Mouse (Mus musculus): ENCODE measurements at regions not wholly inside any gene's neighbourhood (a gene's known extent, or its start where the extent isn't known, plus 50 kb on each side); places are given as distances from the start of the nearest gene placed in this dataset.

DNA sequence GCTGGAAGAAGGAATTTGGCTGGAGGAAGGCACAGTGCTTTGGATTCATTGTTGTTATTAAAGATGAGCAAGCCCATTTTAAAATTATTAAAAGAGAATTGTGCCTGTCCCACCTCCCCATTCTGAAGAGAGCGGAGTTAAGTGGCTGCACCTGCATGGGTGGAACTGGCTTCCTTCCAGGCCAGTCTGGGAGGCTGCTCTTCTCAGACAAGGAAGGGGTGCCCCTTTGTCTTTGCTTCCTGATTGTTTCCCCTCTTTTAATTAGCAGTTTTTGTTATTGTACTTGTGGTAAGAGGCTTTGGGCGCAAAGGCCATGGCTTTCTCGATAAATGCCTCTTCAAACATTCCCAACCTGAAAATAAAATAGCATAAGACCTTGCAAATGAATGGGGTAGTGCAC, 388.7 kb upstream of the Fam92a start:
- Histone ChIP-seq H3K27me3 (no peaks in the 10 kb centered on the region), H3K4me2 (no peak overlapping the region), H3K4me3 (replicated peaks) (no peak overlapping the region), H3K27ac (no peak overlapping the region), H3K9ac (no peak overlapping the region), H3K36me3 (no peaks in the 10 kb centered on the region), H3K4me1 (replicated peaks) (no peaks in the 10 kb centered on the region), H3K9me3 (replicated peaks) (no peaks in the 10 kb centered on the region)
- no peak for DNase-seq
- 42% methylated on average over 3 of the region's 3 CpGs for WGBS (ENCODE audit: insufficient replicate concordance)
- no peak for ATAC-seq (ENCODE audit: low read depth)

DNA sequence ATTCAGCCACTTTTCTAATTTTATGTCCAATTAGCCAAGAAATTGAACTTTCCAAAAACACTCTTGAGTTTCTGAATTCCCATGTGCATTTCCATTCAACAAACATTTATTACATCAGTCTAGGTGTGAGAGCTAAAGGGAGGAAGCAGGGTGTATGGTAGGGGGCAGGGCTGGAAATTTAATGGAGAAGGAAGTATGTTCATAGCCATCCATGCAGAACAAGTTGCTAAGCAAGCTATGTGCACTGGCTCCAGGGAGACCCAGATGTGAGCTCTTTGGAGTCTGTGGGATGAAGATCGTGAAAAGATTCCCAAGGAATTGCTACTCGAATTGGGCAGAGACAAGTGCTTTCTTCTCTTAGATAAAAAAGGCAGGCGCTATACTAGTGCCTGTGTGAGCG, 388.2 kb upstream of the Fam92a start:
- DNase-seq (no peak), ATAC-seq (ENCODE audit: low read depth) (no peak)
- Histone ChIP-seq H3K4me3 (replicated peaks) (no peak overlapping the region), H3K9me3 (replicated peaks) (no peaks in the 10 kb centered on the region), H3K36me3 (no peaks in the 10 kb centered on the region), H3K9ac (no peak overlapping the region), H3K4me1 (replicated peaks) (no peaks in the 10 kb centered on the region), H3K4me2 (no peak overlapping the region), H3K27ac (no peak overlapping the region), H3K27me3 (no peaks in the 10 kb centered on the region)
- WGBS (ENCODE audit: insufficient replicate concordance) = 62% methylated on average over 4 of the region's 4 CpGs

DNA sequence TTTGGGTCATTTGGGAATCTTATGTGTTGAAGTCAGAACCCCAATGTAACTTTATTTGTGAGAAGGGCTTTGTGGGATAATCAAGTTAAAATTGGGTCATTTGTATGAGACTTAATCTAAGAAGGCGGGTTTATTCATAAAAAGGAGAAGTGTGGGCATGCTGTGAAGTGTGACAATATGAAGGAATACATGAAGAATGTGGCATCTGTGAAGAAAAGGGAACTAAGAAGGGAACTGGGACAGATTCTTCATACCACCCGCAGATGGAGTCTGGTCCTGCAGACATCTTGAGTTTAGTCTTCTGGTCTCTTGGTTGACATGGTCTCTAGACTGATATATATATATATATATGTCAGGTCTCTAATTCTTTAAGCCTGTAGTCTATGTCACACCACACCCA, 385.3 kb upstream of the Fam92a start:
- no peak overlapping the region for H3K27ac ChIP-seq
- WGBS (ENCODE audit: insufficient replicate concordance) = 28% methylated on average over 2 of the region's 2 CpGs
- ATAC-seq (ENCODE audit: low read depth) = no peak
- no peaks in the 10 kb centered on the region for H3K36me3 ChIP-seq
- H3K27me3 ChIP-seq = no peaks in the 10 kb centered on the region
- no peak overlapping the region for H3K9ac ChIP-seq
- no peak overlapping the region for H3K4me2 ChIP-seq
- H3K4me1 ChIP-seq (replicated peaks) = no peaks in the 10 kb centered on the region
- no peaks in the 10 kb centered on the region for H3K9me3 ChIP-seq (replicated peaks)
- DNase-seq = no peak
- no peak overlapping the region for H3K4me3 ChIP-seq (replicated peaks)

DNA sequence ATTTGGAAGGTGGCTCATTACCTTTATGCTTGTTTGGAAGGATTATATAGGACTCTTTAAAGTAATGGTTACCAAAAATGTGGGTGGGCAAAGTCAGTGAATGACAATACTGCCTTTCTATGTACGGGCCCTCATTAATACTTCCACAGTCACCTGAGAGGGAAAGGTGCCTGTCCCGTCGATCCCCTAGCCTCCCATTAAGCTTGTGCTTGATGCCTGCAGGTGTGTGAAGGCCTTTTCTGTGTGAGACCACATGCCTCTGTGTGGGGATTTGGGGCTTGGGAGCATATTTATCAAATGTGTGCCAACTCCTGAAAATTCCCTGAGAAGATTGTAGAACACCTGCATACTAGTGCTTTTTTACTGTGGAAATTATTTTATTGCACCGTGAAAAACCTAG, 377.4 kb upstream of the Fam92a start:
- H3K27ac ChIP-seq = no peak overlapping the region
- H3K4me2 ChIP-seq = no peak overlapping the region
- no peak overlapping the region for H3K4me3 ChIP-seq (replicated peaks)
- H3K27me3 ChIP-seq = no peaks in the 10 kb centered on the region
- 72% methylated on average over 4 of the region's 4 CpGs for WGBS (ENCODE audit: insufficient replicate concordance)
- no peaks in the 10 kb centered on the region for H3K4me1 ChIP-seq (replicated peaks)
- DNase-seq (no peak), ATAC-seq (ENCODE audit: low read depth) (no peak)
- H3K9me3 ChIP-seq (replicated peaks) = no peaks in the 10 kb centered on the region
- no peaks in the 10 kb centered on the region for H3K36me3 ChIP-seq
- no peak overlapping the region for H3K9ac ChIP-seq

DNA sequence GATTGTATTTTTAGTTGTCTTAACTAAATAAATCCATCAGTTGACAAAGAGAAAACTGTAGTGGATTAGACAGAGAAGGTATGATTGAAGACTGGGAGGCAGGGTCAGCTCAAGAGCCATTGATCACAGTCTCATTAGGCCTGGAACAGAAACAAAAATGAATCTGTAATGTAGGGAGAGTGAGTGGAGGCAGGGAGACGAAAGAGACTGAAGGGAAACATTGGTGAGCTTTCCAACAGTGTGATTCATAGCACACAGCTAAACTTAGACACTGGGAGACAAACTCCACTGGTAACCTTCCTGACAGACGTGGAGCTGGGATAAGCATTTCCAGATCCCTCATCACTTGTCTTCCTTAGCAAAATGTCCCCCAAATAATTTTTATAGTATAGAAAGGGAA, 372.1 kb upstream of the Fam92a start:
- Histone ChIP-seq H3K27me3 (no peaks in the 10 kb centered on the region), H3K4me1 (replicated peaks) (no peaks in the 10 kb centered on the region), H3K9ac (no peak overlapping the region), H3K4me2 (no peak overlapping the region), H3K27ac (no peak overlapping the region), H3K9me3 (replicated peaks) (no peaks in the 10 kb centered on the region), H3K4me3 (replicated peaks) (no peak overlapping the region), H3K36me3 (no peaks in the 10 kb centered on the region)
- 45% methylated on average over 2 of the region's 2 CpGs for WGBS (ENCODE audit: insufficient replicate concordance)
- no peak for DNase-seq
- ATAC-seq (ENCODE audit: low read depth) = no peak

DNA sequence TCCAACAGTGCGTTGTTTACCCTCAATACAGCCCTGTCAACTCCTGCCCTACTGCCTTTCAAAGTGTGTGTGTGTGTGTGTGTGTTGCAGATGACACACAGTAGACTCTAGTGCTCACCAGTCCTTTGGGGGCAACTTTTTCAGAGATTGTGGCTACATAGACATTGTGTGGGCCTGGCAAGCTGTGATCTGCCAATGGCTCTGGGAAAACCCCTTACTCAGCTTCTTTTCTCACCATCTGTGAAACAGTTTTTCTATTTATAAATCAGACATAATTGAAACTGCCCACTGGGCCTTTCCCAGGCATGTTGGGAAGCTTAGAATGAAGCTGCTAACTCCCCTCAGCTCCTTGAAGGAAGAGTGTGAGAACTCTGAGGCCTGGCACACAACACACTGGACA, 369.7 kb upstream of the Fam92a start:
- Histone ChIP-seq H3K4me2 (no peak overlapping the region), H3K27ac (no peak overlapping the region), H3K36me3 (no peaks in the 10 kb centered on the region), H3K27me3 (no peaks in the 10 kb centered on the region), H3K9ac (no peak overlapping the region), H3K4me3 (replicated peaks) (no peak overlapping the region), H3K9me3 (replicated peaks) (no peaks in the 10 kb centered on the region), H3K4me1 (replicated peaks) (no peaks in the 10 kb centered on the region)
- ATAC-seq (ENCODE audit: low read depth) (no peak), DNase-seq (no peak)
- WGBS (ENCODE audit: insufficient replicate concordance) = 50% methylated on average over 1 of the region's 1 CpGs

DNA sequence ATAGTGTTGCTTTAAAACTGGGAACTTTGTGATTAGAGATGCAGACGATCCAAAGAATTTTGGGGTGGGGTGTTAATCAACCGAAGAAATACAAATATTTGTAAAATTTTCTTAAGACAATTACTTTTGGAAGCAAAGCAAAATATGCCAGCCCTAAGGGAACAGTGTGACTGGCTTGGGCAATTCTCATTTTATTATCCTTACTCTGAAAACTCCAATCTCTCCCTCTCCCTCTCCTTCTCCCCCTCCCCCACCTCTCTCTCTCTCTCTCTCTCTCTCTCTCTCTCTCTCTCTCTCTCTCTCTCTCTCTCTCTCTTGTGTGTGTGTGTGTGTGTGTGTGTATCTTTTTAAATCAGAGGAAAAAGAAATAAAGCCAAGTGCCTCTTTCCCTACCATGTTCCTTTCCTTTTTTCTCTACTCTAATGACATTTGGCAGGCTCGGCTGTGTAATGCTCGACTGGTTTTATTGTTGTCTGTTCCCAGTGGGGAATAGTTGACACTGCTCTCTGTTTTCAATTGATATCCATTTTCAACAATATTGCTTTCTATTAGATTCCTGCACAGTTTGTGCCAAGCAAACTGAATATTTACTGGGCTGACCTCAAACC, 367.5 kb upstream of the Fam92a start:
- WGBS (ENCODE audit: insufficient replicate concordance) = 55% methylated on average over 4 of the region's 4 CpGs
- Histone ChIP-seq H3K9ac (no peak overlapping the region), H3K4me1 (replicated peaks) (no peaks in the 10 kb centered on the region), H3K4me3 (replicated peaks) (no peak overlapping the region), H3K27ac (no peak overlapping the region), H3K4me2 (no peak overlapping the region), H3K36me3 (no peaks in the 10 kb centered on the region), H3K27me3 (no peaks in the 10 kb centered on the region), H3K9me3 (replicated peaks) (no peaks in the 10 kb centered on the region)
- no peak for DNase-seq
- ATAC-seq (ENCODE audit: low read depth) = no peak

DNA sequence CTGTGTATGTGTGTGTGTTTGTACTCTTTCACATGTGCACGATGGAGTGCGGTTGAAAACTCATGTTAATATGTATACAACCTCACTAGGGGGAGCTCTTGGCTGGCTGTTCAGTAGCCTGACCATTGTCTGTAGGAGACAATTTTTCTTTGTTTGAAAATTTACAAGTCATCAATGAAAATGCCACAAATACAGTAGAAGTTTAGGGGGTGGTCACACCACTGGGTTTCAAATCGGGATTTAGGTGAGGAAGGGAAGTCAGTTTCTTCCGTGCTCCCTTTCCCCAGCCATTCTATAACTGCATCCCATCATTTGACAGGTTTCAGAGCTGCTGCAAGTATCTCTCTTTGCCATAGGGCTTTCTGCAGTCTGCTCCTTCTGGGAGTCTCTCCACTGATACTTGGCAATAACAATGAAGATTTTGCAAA, 366.9 kb upstream of the Fam92a start:
- H3K4me1 ChIP-seq (replicated peaks) = no peaks in the 10 kb centered on the region
- no peak for ATAC-seq (ENCODE audit: low read depth)
- H3K4me2 ChIP-seq = no peak overlapping the region
- WGBS (ENCODE audit: insufficient replicate concordance) = 12% methylated on average over 4 of the region's 4 CpGs
- no peaks in the 10 kb centered on the region for H3K9me3 ChIP-seq (replicated peaks)
- DNase-seq = no peak
- no peak overlapping the region for H3K9ac ChIP-seq
- H3K36me3 ChIP-seq = no peaks in the 10 kb centered on the region
- no peaks in the 10 kb centered on the region for H3K27me3 ChIP-seq
- no peak overlapping the region for H3K4me3 ChIP-seq (replicated peaks)
- H3K27ac ChIP-seq = no peak overlapping the region

DNA sequence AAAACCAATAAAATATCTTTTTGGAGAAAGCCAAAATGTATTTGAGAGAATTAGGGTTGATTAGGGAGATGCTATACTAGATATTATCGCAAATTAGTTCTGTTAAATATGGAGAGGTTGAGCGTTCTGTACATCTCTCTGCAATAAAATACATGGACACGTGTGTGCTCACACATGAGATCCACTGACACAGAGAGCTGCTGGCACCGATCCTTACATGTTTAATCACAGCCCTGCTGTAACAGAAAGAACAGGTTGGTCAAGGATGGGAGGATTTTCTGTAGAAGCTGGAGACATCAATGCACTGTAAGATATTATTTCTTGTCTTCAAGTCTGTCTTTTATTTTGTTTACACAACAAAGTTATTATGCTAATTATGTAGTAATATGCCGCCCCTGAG, 366.2 kb upstream of the Fam92a start:
- DNase-seq (no peak), ATAC-seq (ENCODE audit: low read depth) (no peak)
- 53% methylated on average over 5 of the region's 5 CpGs for WGBS (ENCODE audit: insufficient replicate concordance)
- H3K27me3 ChIP-seq = no peaks in the 10 kb centered on the region
- H3K36me3 ChIP-seq = no peaks in the 10 kb centered on the region
- H3K9ac ChIP-seq = no peak overlapping the region
- no peak overlapping the region for H3K4me2 ChIP-seq
- H3K4me3 ChIP-seq (replicated peaks) = no peak overlapping the region
- H3K4me1 ChIP-seq (replicated peaks) = no peaks in the 10 kb centered on the region
- H3K9me3 ChIP-seq (replicated peaks) = no peaks in the 10 kb centered on the region
- no peak overlapping the region for H3K27ac ChIP-seq

DNA sequence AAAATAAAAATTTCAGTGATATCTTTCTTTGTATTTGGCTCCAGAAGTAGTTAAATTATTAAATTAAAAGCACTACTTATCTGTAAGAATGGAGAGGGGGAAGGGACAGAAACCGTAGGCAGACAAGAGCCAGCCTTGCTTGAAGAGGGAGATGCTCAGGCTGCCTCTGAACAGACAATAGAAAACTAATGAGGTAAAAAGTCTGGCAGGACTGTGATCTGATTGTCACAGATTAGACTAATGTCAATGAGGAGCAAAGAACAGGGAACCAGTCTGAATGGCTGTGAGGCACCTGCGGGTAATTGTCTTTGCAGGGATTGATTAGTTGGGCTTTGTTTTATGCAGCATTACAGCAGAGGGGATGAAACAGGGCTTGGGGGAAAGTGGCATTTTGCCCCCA, 362.3 kb upstream of the Fam92a start:
- H3K4me3 ChIP-seq (replicated peaks) = no peak overlapping the region
- no peak overlapping the region for H3K4me2 ChIP-seq
- H3K27me3 ChIP-seq = no peaks in the 10 kb centered on the region
- WGBS (ENCODE audit: insufficient replicate concordance) = 49% methylated on average over 2 of the region's 2 CpGs
- H3K9ac ChIP-seq = no peak overlapping the region
- H3K9me3 ChIP-seq (replicated peaks) = no peaks in the 10 kb centered on the region
- ATAC-seq (ENCODE audit: low read depth) = no peak
- H3K36me3 ChIP-seq = no peaks in the 10 kb centered on the region
- H3K4me1 ChIP-seq (replicated peaks) = no peaks in the 10 kb centered on the region
- DNase-seq = no peak
- no peak overlapping the region for H3K27ac ChIP-seq

DNA sequence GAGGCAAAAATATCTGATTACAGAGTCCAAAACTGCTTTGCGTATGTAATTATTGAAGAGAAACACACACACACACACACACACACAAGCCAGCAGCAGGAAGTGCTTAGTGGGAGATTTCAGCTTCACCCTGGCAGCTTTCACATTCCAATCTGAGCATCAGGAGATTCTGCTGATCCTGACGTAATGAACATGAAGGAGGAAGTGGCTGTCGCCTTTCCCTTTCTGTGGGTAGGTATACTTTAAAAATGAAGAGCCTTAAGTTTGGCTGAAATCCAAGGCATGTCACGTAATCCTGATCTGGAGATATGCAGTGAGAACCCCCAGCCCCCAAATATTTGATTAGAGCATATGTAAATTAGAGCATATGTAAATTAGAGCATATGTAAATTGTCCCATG, 361.1 kb upstream of the Fam92a start:
- ATAC-seq (ENCODE audit: low read depth) = no peak
- Histone ChIP-seq H3K36me3 (no peaks in the 10 kb centered on the region), H3K4me1 (replicated peaks) (no peaks in the 10 kb centered on the region), H3K9me3 (replicated peaks) (no peaks in the 10 kb centered on the region), H3K4me2 (no peak overlapping the region), H3K9ac (no peak overlapping the region), H3K4me3 (replicated peaks) (no peak overlapping the region), H3K27me3 (no peaks in the 10 kb centered on the region), H3K27ac (no peak overlapping the region)
- 40% methylated on average over 4 of the region's 4 CpGs for WGBS (ENCODE audit: insufficient replicate concordance)
- DNase-seq = no peak

DNA sequence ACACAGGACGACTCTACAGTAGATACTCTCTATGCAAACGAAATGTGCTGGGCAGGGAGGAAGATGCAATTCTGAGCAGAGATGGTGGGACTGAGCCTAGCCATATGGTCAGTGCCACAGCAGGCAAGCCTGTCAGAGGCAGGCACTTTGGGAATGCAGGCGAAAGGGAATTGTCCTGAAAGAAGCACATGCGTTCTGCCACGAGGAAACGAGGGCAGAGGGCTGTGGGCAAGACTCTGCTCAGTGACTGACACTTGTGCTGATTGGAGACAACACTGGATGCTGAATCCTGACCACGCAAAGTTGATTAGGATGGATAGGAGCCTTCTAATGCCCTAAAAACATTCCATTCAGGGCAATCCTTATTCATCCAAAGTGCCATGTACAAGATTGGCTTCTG, 350.5 kb upstream of the Fam92a start:
- ATAC-seq (ENCODE audit: low read depth) (no peak), DNase-seq (no peak)
- Histone ChIP-seq H3K9me3 (replicated peaks) (no peaks in the 10 kb centered on the region), H3K4me1 (replicated peaks) (no peaks in the 10 kb centered on the region), H3K4me3 (replicated peaks) (no peak overlapping the region), H3K9ac (no peak overlapping the region), H3K27me3 (no peaks in the 10 kb centered on the region), H3K4me2 (no peak overlapping the region), H3K27ac (no peak overlapping the region), H3K36me3 (no peaks in the 10 kb centered on the region)
- 55% methylated on average over 7 of the region's 7 CpGs for WGBS (ENCODE audit: insufficient replicate concordance)

Data from liver, embryonic 13.5 days (tissue).